Mouse (Mus musculus) small intestine, adult 10 weeks (tissue): Measurements from ENCODE around the gene Ypel2. TPM values are rescaled to one million over a fixed set of nuclear protein-coding genes. Genes with fewer than 3 reads are reported as not detected.

Experiments used
- polyA plus RNA-seq: library from polyadenylated mRNA; stranded (reverse); fragments of 350-450 nt; fragmentation: Illumina TruSeq; extraction: RNeasy Lipid Tissue Mini Kit (QIAGEN cat#74804); gene quantifications from one replicate; pipeline ENCODE4 v1.2.3, GENCODE M21; 2014; ENCODE audit warnings: low replicate concordance

Ypel2 gene
- 29.1 TPM for polyA plus RNA-seq

GRCm38 (mm10) chr11:86993041-86994037 lies at the start of gene Ypel2:
Gene Ypel2 (minus strand): TSS chr11:86993707.

Other genes with a start within 250 kb of the Ypel2 start
- 551 TPM for gene Cltc, start 236.1 kb downstream of the Ypel2 start, polyA plus RNA-seq
- gene Dhx40, start 186.0 kb downstream of the Ypel2 start, polyA plus RNA-seq = 67.2 TPM
- 155 TPM for gene Gdpd1, start 80.4 kb upstream of the Ypel2 start, polyA plus RNA-seq
- gene Smg8, start 93.1 kb upstream of the Ypel2 start, polyA plus RNA-seq = 4.4 TPM
- gene Prr11, start 115.0 kb upstream of the Ypel2 start, polyA plus RNA-seq = 15.3 TPM
- 23.0 TPM for gene Ska2, start 115.5 kb upstream of the Ypel2 start, polyA plus RNA-seq
- 13.2 TPM for gene Trim37, start 133.4 kb upstream of the Ypel2 start, polyA plus RNA-seq